Mouse (Mus musculus) bone marrow, adult 2 months (tissue): Measurements from ENCODE around the gene Mad2l2. TPM values are rescaled to one million over a fixed set of nuclear protein-coding genes. Genes with fewer than 3 reads are reported as not detected.
A peak's percentile ranks its signal among the peaks of the same experiment; 100 is the strongest.

ENCODE experiments used
- H3K27ac ChIP-seq: fragments of 200-500 bp; 2 replicates; pipeline ENCODE4 v1.5.1; 2012; ENCODE audit warnings: low read depth, mild to moderate bottlenecking, control low read depth, inconsistent platforms, low read length; ENCODE audit not compliant: control insufficient read depth, poor library complexity, insufficient read depth
- H3K4me1 ChIP-seq: fragments of 200-500 bp; 2 replicates; pipeline ENCODE4 v1.6.1; 2011; ENCODE audit warnings: low read length; ENCODE audit not compliant: control insufficient read depth, insufficient read depth
- H3K4me3 ChIP-seq: fragments of 200-500 bp; replicated peaks from 2 replicates; pipeline ENCODE3; 2011; ENCODE audit warnings: mild to moderate bottlenecking, low read depth, low read length, control low read depth; ENCODE audit not compliant: control insufficient read depth
- CTCF ChIP-seq: fragments of 200-500 bp; IDR thresholded peaks from 2 replicates; pipeline ENCODE4 v1.5.1; 2011; ENCODE audit warnings: low read length, control low read depth; ENCODE audit not compliant: control insufficient read depth, insufficient read depth
- POLR2A ChIP-seq: fragments of 200-500 bp; IDR thresholded peaks from 2 replicates; pipeline ENCODE4 v1.6.1; 2011; ENCODE audit warnings: low read depth, mild to moderate bottlenecking, control low read depth, low read length, borderline replicate concordance; ENCODE audit not compliant: control insufficient read depth
- WGBS: fragments of 180-500 bp; shearing (Covaris S2); methylation state at CpG from one replicate; pipeline ENCODE4 v1.1.7; 2018; 5-methylcytosine and 5-hydroxymethylcytosine counted together
- polyA plus RNA-seq: library from polyadenylated mRNA; stranded (reverse); fragments of >200 nt; gene quantifications from 2 replicates; pipeline ENCODE4 v1.2.4, GENCODE M21; 2011; ENCODE audit warnings: low replicate concordance; ENCODE audit not compliant: missing spikeins, insufficient read depth, insufficient read length

Gene Mad2l2
- polyA plus RNA-seq, 1 experiment, result 13.9 TPM

- Histone ChIP-seq H3K4me3 (no peak overlapping the region), H3K27ac (no peak overlapping the region), H3K4me1 (no peaks in the 10 kb centered on the region)
- no peak for TF ChIP-seq CTCF
- TF ChIP-seq POLR2A, result no peak
- 33% methylated on average over 3 of the region's 3 CpGs for WGBS
Observed at GRCm38 (mm10) chr4:148098666-148099065, 31.5 kb upstream of the Mad2l2 start.

GRCm38 (mm10) chr4:148101801-148102527 is 28.2 kb upstream of the Mad2l2 start:
- H3K4me1 ChIP-seq, result no peaks in the 10 kb centered on the region
- WGBS, result 18% methylated on average over 29 of the region's 29 CpGs
- TF ChIP-seq POLR2A (no peak), CTCF (peak; percentile 21; the same call in 1 of the 2 replicates)
- H3K27ac ChIP-seq, result no peak overlapping the region
- H3K4me3 ChIP-seq, result no peak overlapping the region

GRCm38 (mm10) chr4:148104146-148104545 is 26.0 kb upstream of the Mad2l2 start:
- Histone ChIP-seq H3K27ac (no peak overlapping the region), H3K4me1 (no peaks in the 10 kb centered on the region), H3K4me3 (no peak overlapping the region)
- no peak for TF ChIP-seq POLR2A
- TF ChIP-seq CTCF, result no peak
- WGBS, result 86% methylated on average over 3 of the region's 3 CpGs

- TF ChIP-seq POLR2A (no peak), CTCF (no peak)
- H3K27ac ChIP-seq, result no peak overlapping the region
- H3K4me1 ChIP-seq, result no peaks in the 10 kb centered on the region
- WGBS, result 69% methylated on average over 22 of the region's 22 CpGs
- no peak overlapping the region for H3K4me3 ChIP-seq
Observed at GRCm38 (mm10) chr4:148107621-148108291, 22.4 kb upstream of the Mad2l2 start.

- Histone ChIP-seq H3K4me1 (no peaks in the 10 kb centered on the region), H3K4me3 (no peak overlapping the region), H3K27ac (no peak overlapping the region)
- no peak for TF ChIP-seq CTCF
- TF ChIP-seq POLR2A, result no peak
- WGBS, result 25% methylated on average over 7 of the region's 7 CpGs
Observed at GRCm38 (mm10) chr4:148108565-148109100, 21.6 kb upstream of the Mad2l2 start.

- 34% methylated on average over 5 of the region's 5 CpGs for WGBS
- H3K4me1 ChIP-seq, result no peaks in the 10 kb centered on the region
- no peak overlapping the region for H3K27ac ChIP-seq
- TF ChIP-seq CTCF (no peak), POLR2A (no peak)
- H3K4me3 ChIP-seq, result no peak overlapping the region
Observed at GRCm38 (mm10) chr4:148109215-148109614, 21.0 kb upstream of the Mad2l2 start.

- H3K27ac ChIP-seq, result no peak overlapping the region
- no peaks in the 10 kb centered on the region for H3K4me1 ChIP-seq
- 75% methylated on average over 12 of the region's 12 CpGs for WGBS
- no peak for TF ChIP-seq POLR2A
- no peak for TF ChIP-seq CTCF
- H3K4me3 ChIP-seq, result no peak overlapping the region
Observed at GRCm38 (mm10) chr4:148112519-148112918, 17.7 kb upstream of the Mad2l2 start.

- WGBS, result 7% methylated on average over 15 of the region's 15 CpGs
- TF ChIP-seq CTCF (peak; percentile 99), POLR2A (no peak)
- no peaks in the 10 kb centered on the region for H3K4me1 ChIP-seq
- H3K4me3 ChIP-seq, result no peak overlapping the region
- H3K27ac ChIP-seq, result no peak overlapping the region
Observed at GRCm38 (mm10) chr4:148114758-148115391, 15.3 kb upstream of the Mad2l2 start.
